Mouse (Mus musculus) heart, embryonic 11.5 days (tissue): ENCODE measurements around the gene Mreg. TPM values are rescaled to one million over a fixed set of nuclear protein-coding genes. Genes with fewer than 3 reads are reported as not detected.
"Not testable (repeated sequence)": the region's sequence is repeated elsewhere in the genome, so short reads cannot be mapped to it uniquely, and the experiment has no call there.

Experiments
- ATAC-seq: fragments of 200-750 bp; cut with Nextera tagmentation; replicated peaks from 2 replicates; pipeline ENCODE4 v1.8.0; 2017; ENCODE audit warnings: moderate library complexity; ENCODE audit not compliant: insufficient number of reproducible peaks, low FRiP score, low TSS enrichment
- H3K27ac ChIP-seq: fragments of 300-500 bp; sonication (generic); 2 replicates; pipeline ENCODE4 v1.5.1; 2014; ENCODE audit warnings: mild to moderate bottlenecking, low read depth, low read length
- H3K27me3 ChIP-seq: fragments of 300-500 bp; sonication (generic); 2 replicates; pipeline ENCODE4 v1.6.1; 2014; ENCODE audit warnings: mild to moderate bottlenecking, low read length, mixed read lengths; ENCODE audit not compliant: control insufficient read depth, insufficient read depth
- H3K36me3 ChIP-seq: fragments of 300-500 bp; sonication (generic); 2 replicates; pipeline ENCODE4 v1.6.1; 2014; ENCODE audit warnings: mild to moderate bottlenecking, low read length, moderate library complexity, mixed read lengths; ENCODE audit not compliant: control insufficient read depth, insufficient read depth
- H3K4me1 ChIP-seq: fragments of 300-500 bp; sonication (generic); 2 replicates; pipeline ENCODE4 v1.6.1; 2014; ENCODE audit warnings: low read length; ENCODE audit not compliant: control insufficient read depth, insufficient read depth
- H3K4me2 ChIP-seq: fragments of 300-500 bp; sonication (generic); 2 replicates; pipeline ENCODE4 v1.6.1; 2014; ENCODE audit warnings: mild to moderate bottlenecking, moderate library complexity
- H3K4me3 ChIP-seq: fragments of 300-500 bp; sonication (generic); 2 replicates; pipeline ENCODE4 v1.5.1; 2014; ENCODE audit warnings: low read depth, low read length
- H3K9ac ChIP-seq: fragments of 300-500 bp; sonication (generic); 2 replicates; pipeline ENCODE4 v1.6.1; 2014; ENCODE audit warnings: mild to moderate bottlenecking, low read depth, low read length, moderate library complexity
- H3K9me3 ChIP-seq: fragments of 300-500 bp; sonication (generic); replicated peaks from 2 replicates; pipeline ENCODE4 v1.6.1; 2016; ENCODE audit warnings: low read length; ENCODE audit not compliant: control insufficient read depth
- WGBS: fragments of 180-500 bp; shearing (Covaris S2); extraction: QIAGEN DNeasy Blood & Tissue Kit; methylation state at CpG from one replicate; pipeline ENCODE4 v1.1.7; 2014; ENCODE audit not compliant: insufficient replicate concordance; 5-methylcytosine and 5-hydroxymethylcytosine counted together
- polyA plus RNA-seq: library from polyadenylated mRNA; unstranded; fragments of >200 nt; fragmentation: Nextera tagmentation; extraction: Ambion mirVana; gene quantifications from 2 replicates; pipeline ENCODE4 v1.2.1, GENCODE M21; 2014

Gene Mreg
- polyA plus RNA-seq, 1 experiment from 2014 or later: 4.8 TPM

- H3K9me3 ChIP-seq, H3K4me1 ChIP-seq, H3K9ac ChIP-seq, H3K27ac ChIP-seq, ATAC-seq, H3K27me3 ChIP-seq, H3K4me2 ChIP-seq, H3K36me3 ChIP-seq, H3K4me3 ChIP-seq: not testable (repeated sequence)
- WGBS: 67% methylated on average over 10 of the region's 10 CpGs
Measured at GRCm38 (mm10) chr1:72232592-72232991, 20.5 kb upstream of the Mreg start.

- Histone ChIP-seq H3K27me3 (peaks cover 7% of the 10 kb centered on the region), H3K9ac (no peak overlapping the region), H3K27ac (no peak overlapping the region), H3K9me3 (no peaks in the 10 kb centered on the region), H3K36me3 (no peaks in the 10 kb centered on the region), H3K4me3 (no peak overlapping the region), H3K4me2 (no peak overlapping the region), H3K4me1 (no peaks in the 10 kb centered on the region)
- ATAC-seq: no peak
- WGBS: 36% methylated on average over 3 of the region's 3 CpGs
Measured at GRCm38 (mm10) chr1:72228974-72229373, 16.9 kb upstream of the Mreg start.

GRCm38 (mm10) chr1:72227546-72227945 lies 15.4 kb upstream of the Mreg start:
- Histone ChIP-seq H3K9me3 (no peaks in the 10 kb centered on the region), H3K9ac (no peak overlapping the region), H3K4me1 (no peaks in the 10 kb centered on the region), H3K4me2 (no peak overlapping the region), H3K36me3 (no peaks in the 10 kb centered on the region), H3K27me3 (peaks cover 13% of the 10 kb centered on the region), H3K4me3 (no peak overlapping the region), H3K27ac (no peak overlapping the region)
- 87% methylated on average over 5 of the region's 5 CpGs for WGBS
- ATAC-seq: no peak

GRCm38 (mm10) chr1:72226887-72227481 lies 14.9 kb upstream of the Mreg start:
- Histone ChIP-seq H3K4me3 (no peak overlapping the region), H3K27ac (no peak overlapping the region), H3K9ac (no peak overlapping the region), H3K27me3 (peaks cover 13% of the 10 kb centered on the region), H3K4me2 (no peak overlapping the region), H3K4me1 (no peaks in the 10 kb centered on the region), H3K9me3 (no peaks in the 10 kb centered on the region), H3K36me3 (no peaks in the 10 kb centered on the region)
- peak; percentile 14; the same call in 1 of the 2 replicates for ATAC-seq
- WGBS: 38% methylated on average over 4 of the region's 4 CpGs

- H3K27ac ChIP-seq: no peak overlapping the region
- peak; percentile 75 for ATAC-seq
- peaks cover 15% of the 10 kb centered on the region for H3K27me3 ChIP-seq
- peak overlapping the region; percentile 50; the same call in 1 of the 2 replicates for H3K4me3 ChIP-seq
- no peaks in the 10 kb centered on the region for H3K36me3 ChIP-seq
- no peaks in the 10 kb centered on the region for H3K4me1 ChIP-seq
- WGBS: 1% methylated on average over 9 of the region's 18 CpGs
- peak overlapping the region; percentile 67; the same call in 1 of the 2 replicates for H3K9ac ChIP-seq
- no peaks in the 10 kb centered on the region for H3K9me3 ChIP-seq
- H3K4me2 ChIP-seq: peak overlapping the region; percentile 75
Measured at GRCm38 (mm10) chr1:72226172-72226886, 14.2 kb upstream of the Mreg start.

GRCm38 (mm10) chr1:72225720-72226171 lies 13.6 kb upstream of the Mreg start:
- Histone ChIP-seq H3K27me3 (peaks cover 15% of the 10 kb centered on the region), H3K4me3 (peak overlapping the region; percentile 50), H3K9ac (peak overlapping the region; percentile 67; the same call in 1 of the 2 replicates), H3K4me2 (peak overlapping the region; percentile 75)
- not testable (repeated sequence) for H3K9me3 ChIP-seq, H3K36me3 ChIP-seq, H3K27ac ChIP-seq, H3K4me1 ChIP-seq
- ATAC-seq: peak; percentile 78
- under 1% methylated on average over 25 of the region's 31 CpGs for WGBS

GRCm38 (mm10) chr1:72225054-72225718 lies 13.1 kb upstream of the Mreg start:
- Histone ChIP-seq H3K27me3 (peaks cover 15% of the 10 kb centered on the region), H3K4me2 (peak overlapping the region; percentile 75), H3K4me1 (no peaks in the 10 kb centered on the region), H3K4me3 (peak overlapping the region; percentile 50), H3K9ac (peak overlapping the region; percentile 67; the same call in 1 of the 2 replicates), H3K9me3 (no peaks in the 10 kb centered on the region), H3K36me3 (no peaks in the 10 kb centered on the region), H3K27ac (no peak overlapping the region)
- WGBS: 9% methylated on average over 13 of the region's 13 CpGs
- no peak for ATAC-seq

- Histone ChIP-seq H3K27ac (no peak overlapping the region), H3K27me3 (peaks cover 15% of the 10 kb centered on the region), H3K36me3 (no peaks in the 10 kb centered on the region), H3K4me3 (no peak overlapping the region), H3K9ac (no peak overlapping the region), H3K4me2 (no peak overlapping the region), H3K9me3 (no peaks in the 10 kb centered on the region), H3K4me1 (peaks cover 3% of the 10 kb centered on the region; the same call in 1 of the 2 replicates)
- WGBS: 25% methylated on average over 4 of the region's 4 CpGs
- no peak for ATAC-seq
Measured at GRCm38 (mm10) chr1:72220008-72220407, 7.9 kb upstream of the Mreg start.
